Mouse (Mus musculus): ENCODE results near the gene Gabrg3. TPM values are rescaled to one million over a fixed set of nuclear protein-coding genes. Genes with fewer than 3 reads are reported as not detected.

The Gabrg3 gene
- polyA plus RNA-seq, 1 experiment from 2014 or later, result 0.46 TPM

DNA sequence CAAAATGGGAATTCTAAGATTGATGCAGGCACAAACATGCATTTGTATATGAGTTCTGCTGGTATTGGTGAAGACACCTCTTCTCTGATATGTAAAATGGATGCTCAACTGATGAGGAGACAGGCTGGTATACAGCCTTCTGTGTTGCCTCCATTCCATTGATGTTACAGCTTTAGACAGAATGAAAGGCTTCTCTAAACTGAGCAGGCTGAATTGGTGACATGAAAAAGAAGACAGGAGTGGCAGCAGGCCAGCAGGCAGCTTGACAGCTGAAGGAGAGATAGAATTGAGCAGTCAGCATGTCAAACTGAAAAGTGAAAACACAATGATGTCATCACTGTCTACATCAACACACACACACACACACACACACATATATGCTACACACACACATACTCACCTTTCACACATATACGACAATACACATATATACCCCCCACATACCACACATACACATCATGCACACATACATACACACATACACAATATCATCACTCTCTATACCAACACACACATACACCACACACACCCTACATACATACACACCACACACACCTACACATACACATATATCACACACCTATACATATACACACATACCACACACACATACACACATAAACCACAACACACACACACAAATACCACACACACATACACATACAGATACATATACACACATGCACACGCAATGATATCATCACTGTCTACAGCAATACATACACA, 315.4 kb downstream of the Gabrg3 start:
- Histone ChIP-seq H3K27me3 (ENCODE audit: control insufficient read depth, insufficient read depth, low read length) (no peaks in the 10 kb centered on the region), H3K4me2 (replicated peaks; ENCODE audit: low read depth, low read length) (no peak overlapping the region), H3K36me3 (ENCODE audit: control insufficient read depth, insufficient read depth, low read length) (no peaks in the 10 kb centered on the region), H3K4me1 (replicated peaks; ENCODE audit: control insufficient read depth, insufficient read depth, low read length) (no peaks in the 10 kb centered on the region), H3K9ac (ENCODE audit: low read depth, low read length) (no peak overlapping the region), H3K4me3 (ENCODE audit: low read depth, low read length) (no peak overlapping the region), H3K9me3 (ENCODE audit: control insufficient read depth, low read length) (no peaks in the 10 kb centered on the region), H3K27ac (ENCODE audit: low read depth, low read length) (no peak overlapping the region)
- ATAC-seq (ENCODE audit: low FRiP score) (peak; percentile 25; the same call in 1 of the 2 replicates), DNase-seq (ENCODE audit: low spot score) (no peak)
- WGBS, result 91% methylated on average over 2 of the region's 2 CpGs

DNA sequence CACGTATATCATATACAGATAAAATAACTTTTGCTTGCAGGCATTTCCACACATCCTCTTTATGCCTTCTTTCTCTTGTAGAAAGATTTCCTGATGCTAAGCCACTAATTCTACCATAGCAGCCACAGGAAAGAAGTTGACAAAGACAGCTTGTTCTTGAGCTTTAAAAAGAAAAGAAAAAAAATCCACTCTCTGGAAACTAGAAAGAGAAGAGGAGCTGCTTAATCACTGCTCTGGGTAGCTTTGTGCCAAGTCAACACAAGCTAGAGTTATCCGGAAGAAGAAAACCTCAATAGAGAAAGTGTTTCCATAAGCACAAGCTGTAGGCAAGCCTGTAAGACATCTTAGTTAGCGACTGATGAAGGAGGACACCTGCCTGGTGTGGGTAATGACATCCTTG, 321.6 kb downstream of the Gabrg3 start:
- Histone ChIP-seq H3K27ac (ENCODE audit: low read depth, low read length) (no peak overlapping the region), H3K9ac (ENCODE audit: low read depth, low read length) (no peak overlapping the region), H3K27me3 (ENCODE audit: control insufficient read depth, insufficient read depth, low read length) (no peaks in the 10 kb centered on the region), H3K4me2 (replicated peaks; ENCODE audit: low read depth, low read length) (no peak overlapping the region), H3K9me3 (ENCODE audit: control insufficient read depth, low read length) (no peaks in the 10 kb centered on the region), H3K36me3 (ENCODE audit: control insufficient read depth, insufficient read depth, low read length) (no peaks in the 10 kb centered on the region), H3K4me3 (ENCODE audit: low read depth, low read length) (no peak overlapping the region), H3K4me1 (replicated peaks; ENCODE audit: control insufficient read depth, insufficient read depth, low read length) (no peaks in the 10 kb centered on the region)
- DNase-seq (ENCODE audit: low spot score) (no peak), ATAC-seq (ENCODE audit: low FRiP score) (no peak)
- 95% methylated on average over 3 of the region's 3 CpGs for WGBS

GRCm38 (mm10) chr7:57050906-57051635, 335.9 kb downstream of the Gabrg3 start:
- Histone ChIP-seq H3K9ac (ENCODE audit: low read depth, low read length) (no peak overlapping the region), H3K4me1 (replicated peaks; ENCODE audit: control insufficient read depth, insufficient read depth, low read length) (no peaks in the 10 kb centered on the region), H3K4me2 (replicated peaks; ENCODE audit: low read depth, low read length) (no peak overlapping the region), H3K27me3 (ENCODE audit: control insufficient read depth, insufficient read depth, low read length) (no peaks in the 10 kb centered on the region), H3K9me3 (ENCODE audit: control insufficient read depth, low read length) (no peaks in the 10 kb centered on the region), H3K4me3 (ENCODE audit: low read depth, low read length) (no peak overlapping the region), H3K36me3 (ENCODE audit: control insufficient read depth, insufficient read depth, low read length) (no peaks in the 10 kb centered on the region), H3K27ac (ENCODE audit: low read depth, low read length) (no peak overlapping the region)
- ATAC-seq (ENCODE audit: low FRiP score) (no peak), DNase-seq (ENCODE audit: low spot score) (no peak)
- whole genome bisulfite sequencing, result 65% methylated on average over 1 of the region's 1 CpGs

GRCm38 (mm10) chr7:57037861-57038421, 349.0 kb downstream of the Gabrg3 start:
- ATAC-seq (ENCODE audit: low FRiP score), result no peak; the same call in 1 of the 2 replicates
- WGBS, result 30% methylated on average over 2 of the region's 2 CpGs
- Histone ChIP-seq H3K4me1 (replicated peaks; ENCODE audit: control insufficient read depth, insufficient read depth, low read length) (no peaks in the 10 kb centered on the region), H3K36me3 (ENCODE audit: control insufficient read depth, insufficient read depth, low read length) (no peaks in the 10 kb centered on the region), H3K4me3 (ENCODE audit: low read depth, low read length) (no peak overlapping the region), H3K9me3 (ENCODE audit: control insufficient read depth, low read length) (no peaks in the 10 kb centered on the region), H3K27me3 (ENCODE audit: control insufficient read depth, insufficient read depth, low read length) (no peaks in the 10 kb centered on the region), H3K9ac (ENCODE audit: low read depth, low read length) (no peak overlapping the region), H3K27ac (ENCODE audit: low read depth, low read length) (no peak overlapping the region), H3K4me2 (replicated peaks; ENCODE audit: low read depth, low read length) (no peak overlapping the region)
- DNase-seq (ENCODE audit: low spot score), result peak; percentile 4

- H3K27ac ChIP-seq (ENCODE audit: low read depth, low read length), result no peak overlapping the region
- WGBS, result 93% methylated on average over 3 of the region's 3 CpGs
- no peaks in the 10 kb centered on the region for H3K36me3 ChIP-seq (ENCODE audit: control insufficient read depth, insufficient read depth, low read length)
These were observed 386.3 kb downstream of the Gabrg3 start for GRCm38 (mm10) chr7:57000585-57001261.

GRCm38 (mm10) chr7:56997713-56998624, 389.0 kb downstream of the Gabrg3 start:
- DNase-seq (ENCODE audit: low spot score), result no peak
- no peaks in the 10 kb centered on the region for H3K27me3 ChIP-seq (ENCODE audit: control insufficient read depth, insufficient read depth, low read length)
- H3K36me3 ChIP-seq (ENCODE audit: control insufficient read depth, insufficient read depth, low read length), result no peaks in the 10 kb centered on the region
- no peak overlapping the region for H3K9ac ChIP-seq (ENCODE audit: low read depth, low read length)
- H3K4me1 ChIP-seq (replicated peaks; ENCODE audit: control insufficient read depth, insufficient read depth, low read length), result no peaks in the 10 kb centered on the region
- 91% methylated on average over 2 of the region's 2 CpGs for WGBS
- no peak overlapping the region for H3K4me2 ChIP-seq (replicated peaks; ENCODE audit: low read depth, low read length)
- H3K27ac ChIP-seq (ENCODE audit: low read depth, low read length), result no peak overlapping the region
- ATAC-seq (ENCODE audit: low FRiP score), result no peak
- no peak overlapping the region for H3K4me3 ChIP-seq (ENCODE audit: low read depth, low read length)
- H3K9me3 ChIP-seq (ENCODE audit: control insufficient read depth, low read length), result no peaks in the 10 kb centered on the region

More at GRCm38 (mm10) chr7:57000585-57001261, 386.3 kb downstream of the Gabrg3 start:
- Histone ChIP-seq H3K4me1 (replicated peaks; ENCODE audit: control insufficient read depth, insufficient read depth, low read length) (no peaks in the 10 kb centered on the region), H3K27me3 (ENCODE audit: control insufficient read depth, insufficient read depth, low read length) (no peaks in the 10 kb centered on the region), H3K9me3 (ENCODE audit: control insufficient read depth, low read length) (no peaks in the 10 kb centered on the region), H3K9ac (ENCODE audit: low read depth, low read length) (no peak overlapping the region), H3K4me2 (replicated peaks; ENCODE audit: low read depth, low read length) (no peak overlapping the region), H3K4me3 (ENCODE audit: low read depth, low read length) (no peak overlapping the region)
- ATAC-seq (ENCODE audit: low FRiP score) (no peak), DNase-seq (ENCODE audit: low spot score) (no peak)

- Histone ChIP-seq H3K27me3 (ENCODE audit: control insufficient read depth, insufficient read depth, low read length) (no peaks in the 10 kb centered on the region), H3K9ac (ENCODE audit: low read depth, low read length) (no peak overlapping the region), H3K4me2 (replicated peaks; ENCODE audit: low read depth, low read length) (no peak overlapping the region), H3K27ac (ENCODE audit: low read depth, low read length) (no peak overlapping the region), H3K36me3 (ENCODE audit: control insufficient read depth, insufficient read depth, low read length) (no peaks in the 10 kb centered on the region), H3K4me3 (ENCODE audit: low read depth, low read length) (no peak overlapping the region), H3K4me1 (replicated peaks; ENCODE audit: control insufficient read depth, insufficient read depth, low read length) (no peaks in the 10 kb centered on the region), H3K9me3 (ENCODE audit: control insufficient read depth, low read length) (no peaks in the 10 kb centered on the region)
- WGBS, result no CpG with 5 or more reads among the region's 2 CpGs
- ATAC-seq (ENCODE audit: low FRiP score), result no peak
- DNase-seq (ENCODE audit: low spot score), result peak; percentile 20
These were observed 440.6 kb downstream of the Gabrg3 start for GRCm38 (mm10) chr7:56946398-56946797.

- Histone ChIP-seq H3K9me3 (ENCODE audit: control insufficient read depth, low read length) (no peaks in the 10 kb centered on the region), H3K4me3 (ENCODE audit: low read depth, low read length) (no peak overlapping the region), H3K4me1 (replicated peaks; ENCODE audit: control insufficient read depth, insufficient read depth, low read length) (no peaks in the 10 kb centered on the region), H3K27ac (ENCODE audit: low read depth, low read length) (no peak overlapping the region), H3K36me3 (ENCODE audit: control insufficient read depth, insufficient read depth, low read length) (no peaks in the 10 kb centered on the region), H3K4me2 (replicated peaks; ENCODE audit: low read depth, low read length) (no peak overlapping the region), H3K9ac (ENCODE audit: low read depth, low read length) (no peak overlapping the region), H3K27me3 (ENCODE audit: control insufficient read depth, insufficient read depth, low read length) (no peaks in the 10 kb centered on the region)
- no peak for ATAC-seq (ENCODE audit: low FRiP score)
- 82% methylated on average over 2 of the region's 2 CpGs for WGBS
- no peak for DNase-seq (ENCODE audit: low spot score)
These were observed 445.4 kb downstream of the Gabrg3 start for GRCm38 (mm10) chr7:56941606-56942005.

Measured in hindbrain, embryonic 11.5 days (tissue).